Mouse (Mus musculus) forebrain, embryonic 13.5 days (tissue): ENCODE measurements around the gene Mrpl14. TPM values are rescaled to one million over a fixed set of nuclear protein-coding genes. Genes with fewer than 3 reads are reported as not detected.

Experiments used
- ATAC-seq: fragments of 200-750 bp; cut with Nextera tagmentation; 2 replicates; pipeline ENCODE4 v1.8.0; 2017
- H3K27ac ChIP-seq: fragments of 300-500 bp; sonication (generic); 2 replicates; pipeline ENCODE4 v1.5.1; 2015; ENCODE audit warnings: inconsistent platforms, mild to moderate bottlenecking, moderate library complexity
- H3K27me3 ChIP-seq: fragments of 300-500 bp; sonication (generic); 2 replicates; pipeline ENCODE4 v1.6.1; 2015; ENCODE audit warnings: mild to moderate bottlenecking, inconsistent platforms
- H3K36me3 ChIP-seq: fragments of 300-500 bp; sonication (generic); 2 replicates; pipeline ENCODE4 v1.6.1; 2015; ENCODE audit warnings: mild to moderate bottlenecking, inconsistent platforms; ENCODE audit not compliant: poor library complexity, severe bottlenecking
- H3K4me1 ChIP-seq: fragments of 300-500 bp; sonication (generic); 2 replicates; pipeline ENCODE4 v1.6.1; 2015; ENCODE audit warnings: inconsistent platforms
- H3K4me2 ChIP-seq: fragments of 300-500 bp; sonication (generic); 2 replicates; pipeline ENCODE4 v1.6.1; 2015; ENCODE audit warnings: inconsistent platforms, mild to moderate bottlenecking, moderate library complexity
- H3K4me3 ChIP-seq: fragments of 300-500 bp; sonication (generic); 2 replicates; pipeline ENCODE4 v1.5.1; 2015; ENCODE audit warnings: mild to moderate bottlenecking, inconsistent platforms
- H3K9ac ChIP-seq: fragments of 300-500 bp; sonication (generic); 2 replicates; pipeline ENCODE4 v1.6.1; 2015; ENCODE audit warnings: mild to moderate bottlenecking, inconsistent platforms
- H3K9me3 ChIP-seq: fragments of 300-500 bp; sonication (generic); replicated peaks from 2 replicates; pipeline ENCODE4 v1.6.1; 2016; ENCODE audit warnings: inconsistent platforms
- WGBS: fragments of 180-500 bp; shearing (Covaris S2); methylation state at CpG from one replicate; pipeline ENCODE4 v1.1.7; 2015; 5-methylcytosine and 5-hydroxymethylcytosine counted together
- polyA plus RNA-seq: library from polyadenylated mRNA; unstranded; fragments of >200 nt; fragmentation: Nextera tagmentation; extraction: Ambion mirVana; gene quantifications from 2 replicates; pipeline ENCODE4 v1.2.1, GENCODE M21; 2015

Mrpl14 gene
- polyA plus RNA-seq, 1 experiment from 2014 or later, result 125 TPM

DNA sequence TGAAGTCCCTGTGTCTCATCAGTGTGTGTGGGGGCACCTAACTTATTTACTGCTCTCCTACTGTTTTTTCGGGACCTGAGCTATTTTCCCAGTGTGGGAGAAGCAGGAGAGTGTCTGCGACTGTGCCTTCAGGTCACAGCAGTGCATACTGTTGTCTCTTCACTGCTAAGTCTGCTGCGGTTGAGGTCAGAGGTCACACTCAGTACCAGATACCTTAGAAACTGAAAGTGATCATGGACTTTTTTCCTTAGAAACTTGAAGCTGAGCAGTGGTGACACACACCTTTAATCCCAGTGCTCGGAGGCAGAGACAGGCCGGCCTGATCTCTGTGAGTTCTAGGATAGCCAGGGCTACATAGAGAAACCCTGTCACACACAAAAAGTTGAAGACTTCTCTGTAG lies 6.0 kb downstream of the Mrpl14 start:
- H3K9ac ChIP-seq, result no peak overlapping the region
- no peak overlapping the region for H3K4me2 ChIP-seq
- H3K9me3 ChIP-seq, result no peaks in the 10 kb centered on the region
- no peak overlapping the region for H3K27ac ChIP-seq
- no peak overlapping the region for H3K4me3 ChIP-seq
- H3K27me3 ChIP-seq, result no peaks in the 10 kb centered on the region
- 94% methylated on average over 5 of the region's 5 CpGs for WGBS
- peaks cover 10% of the 10 kb centered on the region; the same call in 1 of the 2 replicates for H3K36me3 ChIP-seq
- ATAC-seq, result no peak
- H3K4me1 ChIP-seq, result peaks cover 6% of the 10 kb centered on the region

DNA sequence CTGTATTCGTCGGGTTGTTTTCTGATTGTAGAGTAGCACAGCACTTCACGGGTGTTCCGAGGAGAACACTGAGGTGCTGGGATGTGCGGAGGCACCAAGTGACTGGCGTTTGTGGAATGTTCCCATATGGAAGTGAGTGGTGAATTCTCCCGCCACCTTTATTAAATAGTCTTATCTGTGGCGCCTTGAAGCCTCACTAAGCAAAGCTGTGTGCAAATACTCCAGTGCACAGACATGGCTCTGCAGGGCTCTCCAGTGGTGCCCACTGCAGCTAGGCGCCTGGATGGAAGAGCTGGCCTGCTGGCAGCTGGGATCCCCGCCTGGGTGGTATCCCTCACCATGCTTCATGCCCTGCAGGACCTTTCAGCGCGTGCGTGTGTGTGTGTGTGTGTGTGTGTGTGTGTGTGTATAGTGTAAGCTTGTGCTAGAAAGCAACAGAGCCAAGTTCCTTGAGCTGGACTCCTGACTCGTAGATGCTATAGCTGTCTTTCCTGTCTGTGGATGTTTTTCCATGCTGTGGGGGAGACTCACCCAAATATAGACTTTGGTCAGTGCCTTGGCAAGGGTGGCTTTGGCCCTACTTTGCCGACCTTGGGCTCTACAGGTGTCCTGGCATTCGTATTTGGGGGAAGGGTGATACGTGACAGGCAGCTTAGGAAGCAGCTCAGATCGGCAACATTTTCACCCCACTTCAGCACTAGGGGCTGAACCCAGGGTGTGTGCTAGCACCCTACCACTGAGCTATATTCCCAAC lies 7.9 kb downstream of the Mrpl14 start:
- WGBS, result 84% methylated on average over 18 of the region's 18 CpGs
- H3K9ac ChIP-seq, result no peak overlapping the region
- peaks cover 24% of the 10 kb centered on the region for H3K36me3 ChIP-seq
- no peak for ATAC-seq
- no peaks in the 10 kb centered on the region for H3K9me3 ChIP-seq
- H3K27ac ChIP-seq, result no peak overlapping the region
- H3K27me3 ChIP-seq, result no peaks in the 10 kb centered on the region
- H3K4me3 ChIP-seq, result no peak overlapping the region
- no peaks in the 10 kb centered on the region for H3K4me1 ChIP-seq
- no peak overlapping the region for H3K4me2 ChIP-seq

DNA sequence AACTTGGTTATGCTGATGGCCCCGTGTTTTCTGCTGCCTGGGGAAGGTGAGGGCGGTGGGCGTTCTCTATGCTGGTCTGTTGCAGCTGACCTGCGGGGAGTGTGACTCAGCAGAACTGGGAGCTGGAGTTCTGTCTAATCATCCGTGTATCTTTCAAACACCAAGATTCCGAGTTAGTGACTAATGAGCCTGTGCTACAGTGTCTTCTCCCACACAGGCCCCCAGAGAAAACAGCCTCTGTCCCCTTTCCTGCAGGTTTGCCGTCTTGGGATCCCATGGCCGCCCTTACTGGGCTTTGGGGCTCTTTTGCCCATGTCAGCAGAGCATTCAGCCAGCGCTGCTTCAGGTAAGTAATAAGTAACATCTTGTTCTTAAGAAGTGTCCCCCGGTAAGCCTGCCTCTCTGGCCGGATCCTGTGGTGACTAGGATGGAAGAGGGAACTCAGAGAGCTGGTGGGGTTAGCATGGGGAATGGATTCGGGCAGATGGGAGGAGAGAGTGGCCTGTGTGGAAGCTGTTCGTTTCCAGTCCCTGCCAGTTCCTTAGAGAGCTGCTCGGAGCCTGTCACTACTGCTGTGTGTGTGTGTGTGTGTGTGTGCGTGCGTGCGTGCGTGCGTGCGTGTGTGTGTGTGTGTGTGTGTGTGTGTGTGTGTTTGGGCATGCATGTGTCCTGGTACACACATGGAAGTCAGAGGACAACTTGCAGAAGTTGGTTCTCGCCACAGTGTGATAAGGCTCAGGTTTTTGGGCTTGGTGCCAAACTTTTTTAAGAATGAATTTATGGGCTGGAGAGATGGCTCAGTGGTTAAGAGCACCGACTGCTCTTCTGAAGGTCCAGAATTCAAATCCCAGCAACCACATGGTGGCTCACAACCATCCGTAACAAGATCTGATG lies 9.4 kb downstream of the Mrpl14 start:
- 79% methylated on average over 23 of the region's 23 CpGs for WGBS
- no peak overlapping the region for H3K9ac ChIP-seq
- no peak overlapping the region for H3K27ac ChIP-seq
- peaks cover 33% of the 10 kb centered on the region for H3K36me3 ChIP-seq
- H3K4me1 ChIP-seq, result no peaks in the 10 kb centered on the region
- H3K9me3 ChIP-seq, result no peaks in the 10 kb centered on the region
- no peak overlapping the region for H3K4me3 ChIP-seq
- no peaks in the 10 kb centered on the region for H3K27me3 ChIP-seq
- no peak overlapping the region for H3K4me2 ChIP-seq
- ATAC-seq, result no peak

- Histone ChIP-seq H3K9ac (no peak overlapping the region), H3K4me3 (no peak overlapping the region), H3K27me3 (no peaks in the 10 kb centered on the region), H3K27ac (no peak overlapping the region), H3K36me3 (peaks cover 33% of the 10 kb centered on the region), H3K4me1 (no peaks in the 10 kb centered on the region), H3K4me2 (no peak overlapping the region), H3K9me3 (no peaks in the 10 kb centered on the region)
- whole genome bisulfite sequencing, result 92% methylated on average over 9 of the region's 9 CpGs
- ATAC-seq, result no peak
Measured at GRCm38 (mm10) chr17:45696981-45697380, 10.9 kb downstream of the Mrpl14 start.

GRCm38 (mm10) chr17:45698368-45698767 lies 12.2 kb downstream of the Mrpl14 start:
- Histone ChIP-seq H3K4me1 (no peaks in the 10 kb centered on the region), H3K9ac (no peak overlapping the region), H3K4me3 (no peak overlapping the region), H3K27me3 (no peaks in the 10 kb centered on the region), H3K36me3 (peaks cover 33% of the 10 kb centered on the region), H3K9me3 (no peaks in the 10 kb centered on the region), H3K27ac (no peak overlapping the region), H3K4me2 (no peak overlapping the region)
- 90% methylated on average over 6 of the region's 6 CpGs for WGBS
- ATAC-seq, result no peak

- no peaks in the 10 kb centered on the region for H3K9me3 ChIP-seq
- peaks cover 33% of the 10 kb centered on the region for H3K36me3 ChIP-seq
- H3K4me3 ChIP-seq, result no peak overlapping the region
- ATAC-seq, result no peak
- H3K27me3 ChIP-seq, result no peaks in the 10 kb centered on the region
- H3K4me2 ChIP-seq, result no peak overlapping the region
- WGBS, result 92% methylated on average over 3 of the region's 3 CpGs
- H3K9ac ChIP-seq, result no peak overlapping the region
- no peaks in the 10 kb centered on the region for H3K4me1 ChIP-seq
- no peak overlapping the region for H3K27ac ChIP-seq
Measured at GRCm38 (mm10) chr17:45699039-45699740, 13.1 kb downstream of the Mrpl14 start.

- H3K9ac ChIP-seq, result no peak overlapping the region
- H3K4me1 ChIP-seq, result no peaks in the 10 kb centered on the region
- H3K4me3 ChIP-seq, result no peak overlapping the region
- 62% methylated on average over 9 of the region's 16 CpGs for WGBS
- no peaks in the 10 kb centered on the region for H3K27me3 ChIP-seq
- H3K27ac ChIP-seq, result no peak overlapping the region
- H3K9me3 ChIP-seq, result no peaks in the 10 kb centered on the region
- peaks cover 33% of the 10 kb centered on the region for H3K36me3 ChIP-seq
- ATAC-seq, result no peak
- no peak overlapping the region for H3K4me2 ChIP-seq
Measured at GRCm38 (mm10) chr17:45700496-45701235, 14.5 kb downstream of the Mrpl14 start.

GRCm38 (mm10) chr17:45701236-45701591 lies 15.1 kb downstream of the Mrpl14 start:
- Histone ChIP-seq H3K9me3 (no peaks in the 10 kb centered on the region), H3K27me3 (no peaks in the 10 kb centered on the region), H3K27ac (no peak overlapping the region), H3K9ac (no peak overlapping the region), H3K36me3 (peaks cover 32% of the 10 kb centered on the region), H3K4me1 (no peaks in the 10 kb centered on the region), H3K4me3 (no peak overlapping the region), H3K4me2 (no peak overlapping the region)
- 72% methylated on average over 9 of the region's 9 CpGs for WGBS
- ATAC-seq, result no peak

GRCm38 (mm10) chr17:45702254-45702653 lies 16.1 kb downstream of the Mrpl14 start:
- WGBS, result 60% methylated on average over 4 of the region's 4 CpGs
- Histone ChIP-seq H3K4me2 (no peak overlapping the region), H3K9me3 (no peaks in the 10 kb centered on the region), H3K4me1 (no peaks in the 10 kb centered on the region), H3K36me3 (peaks cover 22% of the 10 kb centered on the region), H3K4me3 (no peak overlapping the region), H3K9ac (no peak overlapping the region), H3K27ac (no peak overlapping the region), H3K27me3 (no peaks in the 10 kb centered on the region)
- ATAC-seq, result no peak

DNA sequence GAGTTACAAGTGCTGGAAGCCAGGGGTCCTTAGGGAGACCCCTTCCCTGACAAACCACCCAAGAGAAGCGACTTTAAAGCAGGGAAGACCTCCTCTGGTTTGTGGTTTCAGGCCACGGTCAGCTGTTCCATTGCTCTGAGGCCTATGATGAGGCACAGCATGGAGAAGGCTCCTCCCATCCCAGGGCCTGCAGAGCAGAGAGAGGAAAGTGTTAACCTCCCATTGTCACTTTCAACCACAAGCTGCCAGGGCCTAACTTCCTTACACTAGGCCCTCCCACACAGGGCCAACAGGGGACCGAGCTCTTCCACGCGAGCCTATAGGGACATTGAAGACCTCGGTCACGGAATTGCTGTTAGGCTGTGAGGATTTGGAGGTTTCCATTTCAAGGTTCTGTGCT lies 17.1 kb downstream of the Mrpl14 start:
- no peaks in the 10 kb centered on the region for H3K27me3 ChIP-seq
- ATAC-seq, result no peak
- H3K4me2 ChIP-seq, result no peak overlapping the region
- H3K4me3 ChIP-seq, result no peak overlapping the region
- 71% methylated on average over 7 of the region's 7 CpGs for WGBS
- H3K9me3 ChIP-seq, result no peaks in the 10 kb centered on the region
- no peak overlapping the region for H3K27ac ChIP-seq
- H3K4me1 ChIP-seq, result no peaks in the 10 kb centered on the region
- peaks cover 16% of the 10 kb centered on the region for H3K36me3 ChIP-seq
- no peak overlapping the region for H3K9ac ChIP-seq

GRCm38 (mm10) chr17:45706796-45707195 lies 20.7 kb downstream of the Mrpl14 start:
- 74% methylated on average over 5 of the region's 5 CpGs for WGBS
- Histone ChIP-seq H3K9me3 (no peaks in the 10 kb centered on the region), H3K4me2 (no peak overlapping the region), H3K27ac (no peak overlapping the region), H3K4me1 (no peaks in the 10 kb centered on the region), H3K4me3 (no peak overlapping the region), H3K9ac (no peak overlapping the region), H3K36me3 (no peaks in the 10 kb centered on the region), H3K27me3 (no peaks in the 10 kb centered on the region)
- ATAC-seq, result no peak
